Mouse (Mus musculus): ENCODE results near the gene Prr14l.

- TF ChIP-seq MAFK (IDR thresholded peaks at IDR 0.05; ENCODE audit: insufficient read depth, low read depth, low read length) (no peak), HCFC1 (IDR thresholded peaks at IDR 0.05; ENCODE audit: borderline replicate concordance, insufficient read depth, low read length) (no peak)
Measured at GRCm38 (mm10) chr5:32778168-32778567, 75.9 kb downstream of the Prr14l start.

Measured in ES-E14 (cell line).